Mouse (Mus musculus) fat pad, adult 2 months (tissue): ENCODE results near the gene Asprv1.

ENCODE experiments used
- DNase-seq: peaks from one replicate; pipeline ENCODE4 v3.0.0-alpha.2; 2011; ENCODE audit warnings: low read depth, low spot score; ENCODE audit errors: extremely low read depth

Gene Asprv1

DNA sequence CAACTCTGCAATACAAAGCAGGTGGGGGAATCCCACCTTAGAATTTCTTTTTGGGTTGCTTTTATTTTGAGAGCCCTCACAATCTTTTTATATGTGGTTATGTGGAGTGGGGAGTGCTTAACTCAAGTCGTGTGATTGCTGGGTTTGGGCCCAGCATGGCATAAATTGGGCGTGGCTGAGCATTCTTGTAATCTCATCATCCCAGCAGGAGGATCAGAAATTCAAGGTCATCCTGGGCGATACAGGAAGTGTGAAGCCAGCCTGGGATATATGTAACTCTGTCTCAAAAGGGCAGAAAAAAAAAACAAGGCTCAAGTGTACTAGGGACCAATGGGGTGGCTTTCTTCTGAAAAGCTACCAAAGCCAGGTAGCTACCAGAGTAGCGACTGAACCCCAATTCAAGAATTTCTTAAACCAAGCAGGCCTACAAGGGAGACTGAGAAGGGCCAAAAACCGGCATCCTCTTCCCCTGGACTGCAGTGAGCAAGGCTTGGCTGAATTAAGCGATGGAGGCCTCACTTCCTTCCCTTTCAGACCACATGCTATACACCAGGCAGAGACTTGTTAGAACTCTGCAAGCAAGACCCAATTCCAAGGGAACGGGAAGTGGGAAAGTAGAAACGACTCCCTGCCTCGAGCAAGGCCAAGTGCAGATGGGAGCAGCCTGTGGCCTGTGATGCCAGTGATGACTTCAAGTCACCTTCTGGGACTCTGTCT, 32.4 kb downstream of the Asprv1 start:
- no peak for DNase-seq

DNA sequence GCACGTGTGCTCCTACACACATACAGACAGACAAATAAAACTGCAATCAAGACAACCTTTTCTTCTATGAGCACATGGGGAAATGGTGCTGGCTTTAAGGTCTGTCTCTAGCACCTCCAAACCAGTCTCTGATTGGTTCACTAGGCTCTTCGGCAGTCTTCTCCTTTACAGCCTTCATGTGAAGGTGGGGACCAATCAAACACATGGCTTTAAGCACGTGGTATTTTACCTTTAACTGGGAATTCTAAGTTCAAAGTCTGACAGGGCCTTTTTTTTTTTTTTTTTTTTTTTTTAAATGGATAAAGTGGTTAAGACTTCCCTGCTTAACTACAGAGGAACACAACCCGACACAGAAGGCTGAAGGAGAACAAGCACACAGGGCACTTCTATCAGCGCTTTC, 37.1 kb downstream of the Asprv1 start:
- DNase-seq, result no peak

DNA sequence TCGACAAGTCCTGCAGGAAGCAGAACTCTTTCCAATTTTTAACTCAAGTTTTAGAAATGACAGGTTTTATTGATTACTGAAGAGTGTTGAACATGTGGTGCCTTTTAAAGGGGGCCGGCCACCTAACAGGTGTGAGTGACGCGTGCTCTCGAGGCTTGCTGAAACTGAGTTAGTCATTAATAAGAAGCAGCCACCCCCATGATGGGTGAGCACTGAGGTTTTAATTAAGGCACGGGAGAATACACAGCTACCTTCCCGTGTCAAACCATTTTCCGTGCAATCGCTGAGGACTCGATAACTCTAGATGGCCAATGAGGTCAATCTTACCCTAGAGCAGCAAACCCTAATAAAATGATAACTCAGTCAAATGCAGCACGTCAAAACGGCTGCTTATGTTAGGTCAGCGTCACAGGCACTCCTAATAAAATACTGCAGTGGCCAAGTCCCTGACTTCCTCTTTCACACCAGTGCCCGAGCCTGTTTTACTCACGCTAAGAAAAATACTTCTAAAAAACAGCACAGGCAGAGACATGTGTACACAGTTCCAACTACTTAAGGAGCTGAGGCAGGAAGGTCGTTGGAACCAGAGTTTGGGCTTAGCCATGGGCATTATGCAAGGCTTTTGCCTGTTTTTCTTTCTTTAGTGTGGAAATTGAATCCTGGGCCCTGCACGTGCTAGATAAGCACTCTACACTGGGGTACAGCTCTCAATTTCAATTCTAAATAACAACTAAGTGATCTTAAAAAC, 37.8 kb downstream of the Asprv1 start:
- DNase-seq, result no peak

DNA sequence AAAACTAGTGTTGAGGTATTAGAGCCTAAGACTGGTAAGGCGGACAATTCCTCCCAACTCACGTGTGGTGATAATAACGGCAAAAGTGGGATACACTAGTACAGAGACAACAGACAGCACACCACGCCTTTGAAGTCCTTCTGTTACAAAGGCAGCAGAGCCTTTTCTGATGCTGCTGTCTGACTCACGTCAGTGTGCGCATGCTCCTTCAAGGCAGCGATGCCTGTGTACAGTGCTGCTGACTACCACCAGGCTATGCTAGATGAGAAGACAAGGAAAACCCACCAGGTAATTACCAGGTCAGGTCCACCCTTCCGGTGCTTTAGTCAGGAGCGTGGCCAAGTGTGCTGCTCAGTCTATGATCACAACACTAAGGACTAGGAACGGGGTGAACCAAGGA, 39.1 kb downstream of the Asprv1 start:
- no peak for DNase-seq

DNA sequence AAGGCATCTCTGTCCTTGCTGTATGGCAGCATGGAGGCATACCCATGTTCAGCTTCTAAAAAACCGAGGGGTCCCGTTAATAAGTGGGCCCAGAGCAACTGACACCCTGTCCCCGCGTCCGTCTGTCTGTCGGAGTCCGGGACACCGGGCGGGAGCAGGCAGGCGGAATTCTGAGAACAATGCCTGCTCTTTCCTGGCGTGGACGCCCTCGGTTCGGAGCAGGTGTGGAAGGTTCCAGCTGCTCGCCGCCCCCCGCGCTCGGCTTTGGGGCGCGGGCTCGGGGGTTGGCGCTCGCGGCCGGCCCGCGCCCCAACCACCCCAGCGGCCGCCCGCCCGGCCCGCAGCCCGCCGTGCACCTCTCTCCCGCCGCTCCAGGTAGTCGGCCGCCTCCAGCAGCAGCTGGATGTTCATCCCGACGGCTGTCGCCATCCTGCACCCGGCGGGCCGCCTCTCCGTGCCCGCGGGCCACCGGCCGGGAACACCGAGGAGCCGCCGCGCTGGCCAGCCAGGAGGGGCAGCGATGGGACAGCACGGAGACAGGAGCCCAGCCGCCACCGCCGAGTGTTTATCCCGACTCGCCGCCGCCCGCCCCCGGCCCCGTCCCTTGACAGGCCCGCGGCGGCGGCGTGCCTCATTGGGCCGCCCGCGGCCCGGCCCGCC, 40.7 kb downstream of the Asprv1 start, which contains the start of gene Mxd1:
Gene Mxd1, minus strand, starts transcription at position 582 of the 660 bp plus-strand sequence.
- no peak for DNase-seq

DNA sequence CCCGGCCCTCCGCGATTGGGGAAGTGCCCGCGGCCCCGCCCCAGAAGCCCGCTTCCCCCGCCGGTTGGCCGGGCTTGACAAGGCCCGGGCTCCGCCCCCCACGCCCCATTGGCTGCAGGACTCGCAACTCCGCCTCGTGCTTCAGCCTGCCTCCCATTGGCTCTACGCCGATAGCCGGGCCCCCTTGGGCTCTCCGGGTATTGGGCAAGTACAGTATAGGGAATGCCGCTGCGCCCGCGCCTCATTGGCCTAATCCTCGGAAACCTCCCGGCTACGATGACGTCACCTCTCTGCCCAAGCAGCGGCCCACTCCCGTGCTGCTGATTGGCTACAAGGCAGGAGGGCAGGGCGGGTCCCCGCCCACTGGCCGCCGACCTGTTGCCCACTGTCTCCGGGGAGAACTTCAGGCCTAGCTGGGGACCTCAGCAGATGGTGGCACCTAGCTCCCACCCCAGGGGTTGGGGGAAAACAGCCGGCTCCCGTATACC, 41.3 kb downstream of the Asprv1 start:
- DNase-seq, result peak; percentile 85

DNA sequence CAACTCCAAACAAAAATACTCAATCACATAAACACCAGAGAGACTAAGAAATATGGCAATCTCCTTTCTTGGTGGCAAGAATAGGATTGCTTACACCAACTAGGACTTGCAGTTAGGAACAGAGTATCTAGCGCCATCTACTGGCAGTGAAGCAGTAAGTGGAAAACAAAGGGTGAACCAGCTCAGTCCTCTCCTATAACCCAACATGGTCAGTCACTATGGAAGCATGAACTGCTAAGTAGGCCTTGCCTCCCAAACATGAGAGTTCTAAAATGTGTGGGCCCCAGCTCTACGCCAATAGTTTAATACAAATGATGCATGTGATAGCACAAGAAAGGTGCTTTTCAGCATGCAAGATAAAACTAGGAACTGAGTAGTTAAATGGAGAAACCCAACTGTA, 42.9 kb downstream of the Asprv1 start:
- DNase-seq, result peak; percentile 45

DNA sequence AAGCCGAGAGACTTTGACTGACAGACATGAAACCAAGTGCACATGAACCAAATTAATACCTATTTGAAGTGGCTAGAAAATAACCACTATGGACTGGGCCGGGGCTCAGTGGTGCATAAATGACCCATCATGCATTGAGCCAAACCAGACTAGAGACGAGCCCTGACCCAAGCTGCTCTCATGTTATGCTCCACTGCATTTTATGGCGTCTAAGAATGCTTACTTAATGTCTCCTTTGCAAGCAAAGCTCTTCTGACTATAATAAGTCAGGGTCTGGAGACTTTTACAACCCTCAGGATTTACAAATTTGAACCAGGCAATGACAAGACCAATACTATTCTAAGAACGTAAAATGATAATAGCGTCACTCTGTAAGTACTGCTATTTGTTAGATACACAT, 50.4 kb downstream of the Asprv1 start:
- DNase-seq, result no peak
